Mouse (Mus musculus): ENCODE results near the gene Olfr1043. TPM values are rescaled to one million over a fixed set of nuclear protein-coding genes. Genes with fewer than 3 reads are reported as not detected.

Olfr1043 gene
- total RNA-seq (2015): not detected in 2 replicates
- total RNA-seq (2017): not detected in 2 replicates

DNA sequence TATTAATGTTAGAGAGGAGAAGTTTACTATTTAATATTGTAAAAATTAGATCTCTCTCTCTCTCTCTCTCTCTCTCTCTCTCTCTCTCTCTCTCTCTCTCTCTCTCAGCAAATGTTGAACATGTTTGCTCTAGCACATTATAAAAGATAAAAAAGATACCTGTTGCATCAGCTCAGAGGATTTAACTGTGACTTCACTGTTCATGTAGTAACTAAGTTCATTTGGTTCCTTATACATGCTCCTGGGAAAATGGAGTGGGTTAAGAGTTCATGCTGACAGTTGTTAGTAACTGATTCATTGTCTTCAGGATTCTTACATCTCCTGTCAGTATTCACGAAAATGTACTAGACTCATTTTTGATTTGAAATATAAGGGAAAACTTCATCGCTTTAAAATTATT is at the start of gene Olfr1043:
Gene Olfr1043, minus strand, starts transcription at position 101 of the 400 bp plus-strand sequence.
- ATAC-seq (replicated peaks; ENCODE audit: poor library complexity): no peak

- no peak for ATAC-seq (replicated peaks; ENCODE audit: poor library complexity)
These were observed 35.6 kb upstream of the Olfr1043 start, which contains the start of gene Olfr1045 for GRCm38 (mm10) chr2:86202909-86203308. TSS of gene Olfr1045 (minus strand) at chr2:86203009.

GRCm38 (mm10) chr2:86195863-86196262 is 28.5 kb upstream of the Olfr1043 start:
- no peak; the same call in 1 of the 2 replicates for ATAC-seq (replicated peaks; ENCODE audit: poor library complexity)

GRCm38 (mm10) chr2:86185583-86185982 is 18.3 kb upstream of the Olfr1043 start, which contains the start of gene Olfr52:
TSS of gene Olfr52 (minus strand) at chr2:86185683.
- no peak for ATAC-seq (replicated peaks; ENCODE audit: poor library complexity)

DNA sequence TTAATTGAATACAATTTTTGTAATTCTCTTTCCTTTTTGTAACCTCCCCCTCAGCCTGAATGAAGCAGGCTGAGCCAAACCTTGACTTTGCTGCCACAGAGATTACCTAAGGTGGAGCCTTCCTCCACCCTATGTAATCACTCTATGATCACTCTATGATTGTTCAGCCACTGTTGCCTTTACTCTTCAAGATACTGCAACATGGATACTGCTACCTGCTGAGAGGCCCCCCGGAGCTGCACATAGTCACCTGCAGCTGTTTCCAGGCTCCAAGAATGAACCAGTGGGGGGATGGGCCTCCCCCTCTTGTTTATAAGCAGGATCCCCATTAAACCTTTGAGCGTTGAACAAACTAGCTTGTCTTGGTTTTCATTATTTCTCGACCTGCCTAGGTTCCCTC is 12.6 kb upstream of the Olfr1043 start:
- ATAC-seq (replicated peaks; ENCODE audit: poor library complexity): no peak

GRCm38 (mm10) chr2:86177720-86178119 is 10.4 kb upstream of the Olfr1043 start, which contains the start of gene Olfr1044:
TSS of gene Olfr1044 (minus strand) at chr2:86177820.
- no peak for ATAC-seq (replicated peaks; ENCODE audit: poor library complexity)

DNA sequence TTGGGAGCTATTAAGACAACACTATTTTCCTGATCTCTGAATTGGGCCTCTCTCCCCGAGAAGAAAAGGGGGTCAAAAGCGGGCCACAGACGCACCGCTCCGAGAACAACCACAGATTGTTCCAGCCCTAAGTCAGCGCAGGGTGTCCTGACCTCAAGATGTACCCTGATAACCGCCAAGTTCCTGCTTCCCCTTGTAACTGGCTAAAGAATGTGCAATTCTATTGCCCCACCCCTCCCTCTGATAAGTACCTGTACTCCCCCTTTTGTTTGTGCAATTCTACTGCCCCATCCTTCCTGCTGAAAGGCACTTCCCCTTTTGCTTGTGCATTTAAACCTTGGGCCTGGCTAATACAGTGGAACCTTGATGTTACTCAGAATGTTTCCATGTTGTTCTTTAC is 8.1 kb upstream of the Olfr1043 start:
- peak; percentile 86 for ATAC-seq (replicated peaks; ENCODE audit: poor library complexity)

GRCm38 (mm10) chr2:86161738-86162137 is 5.6 kb downstream of the Olfr1043 start, which contains the start of gene Olfr1042:
TSS of gene Olfr1042 (minus strand) at chr2:86161838.
- ATAC-seq (replicated peaks; ENCODE audit: poor library complexity): no peak

DNA sequence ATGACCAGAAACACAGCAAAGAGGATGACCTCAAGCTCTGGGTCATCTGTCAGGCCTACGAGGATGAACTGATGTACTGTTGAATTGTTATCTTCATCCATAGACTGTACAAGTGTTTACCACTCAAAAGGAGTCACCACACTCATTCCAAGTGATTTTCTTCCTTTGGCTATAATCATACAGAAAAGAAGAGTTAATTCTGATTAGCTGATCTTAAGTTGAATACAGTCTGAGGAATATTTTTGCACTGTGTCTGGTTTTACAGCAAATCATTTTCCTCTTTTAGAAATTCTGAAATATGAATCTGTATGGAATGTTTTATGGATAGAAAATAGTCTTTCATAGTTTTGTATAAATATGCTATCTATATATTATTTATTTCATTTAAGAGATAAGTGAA is 20.7 kb downstream of the Olfr1043 start, which contains the start of gene Olfr1040:
Gene Olfr1040, minus strand, starts transcription at position 101 of the 400 bp plus-strand sequence.
- no peak for ATAC-seq (replicated peaks; ENCODE audit: poor library complexity)

DNA sequence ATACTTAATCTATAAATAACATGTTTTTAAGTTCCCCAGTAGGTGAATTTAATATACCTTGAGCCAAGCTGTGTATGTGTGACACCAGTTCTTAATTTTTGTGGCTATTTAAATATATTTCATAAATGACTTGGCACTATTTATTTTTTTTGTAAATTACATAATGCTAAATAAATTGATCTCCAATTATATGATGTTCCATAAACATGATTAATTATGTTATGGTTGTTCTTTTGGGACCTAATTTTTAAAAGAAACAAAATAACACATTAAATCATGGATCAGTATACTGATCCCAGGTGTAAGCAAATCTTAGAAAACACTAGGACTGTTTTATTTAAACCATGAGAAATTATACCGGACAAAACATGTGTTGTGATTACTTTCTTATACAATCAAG is 31.5 kb downstream of the Olfr1043 start, which contains the start of gene Olfr1039:
Gene Olfr1039, minus strand, starts transcription at position 101 of the 400 bp plus-strand sequence.
- ATAC-seq (replicated peaks; ENCODE audit: poor library complexity): no peak

Other genes starting within 250 kb of the Olfr1043 start
- not detected in 2 replicates for gene Olfr1026, start 246.0 kb downstream of the Olfr1043 start, total RNA-seq (2015)
- gene Olfr1026, start 246.0 kb downstream of the Olfr1043 start, total RNA-seq (2017): not detected in 2 replicates
- not detected in 2 replicates for gene Olfr1028, start 217.1 kb downstream of the Olfr1043 start, total RNA-seq (2015)
- not detected in 2 replicates for gene Olfr1028, start 217.1 kb downstream of the Olfr1043 start, total RNA-seq (2017)
- not detected in 2 replicates for gene Olfr1029, start 193.6 kb downstream of the Olfr1043 start, total RNA-seq (2015)
- gene Olfr1029, start 193.6 kb downstream of the Olfr1043 start, total RNA-seq (2017): not detected in 2 replicates
- not detected in 2 replicates for gene Olfr1030, start 188.2 kb downstream of the Olfr1043 start, total RNA-seq (2015)
- not detected in 2 replicates for gene Olfr1030, start 188.2 kb downstream of the Olfr1043 start, total RNA-seq (2017)
- gene Olfr1031, start 177.2 kb downstream of the Olfr1043 start, total RNA-seq (2015): not detected in 2 replicates
- not detected in 2 replicates for gene Olfr1031, start 177.2 kb downstream of the Olfr1043 start, total RNA-seq (2017)
- not detected in 2 replicates for gene Olfr1032, start 162.0 kb downstream of the Olfr1043 start, total RNA-seq (2015)
- not detected in 2 replicates for gene Olfr1032, start 162.0 kb downstream of the Olfr1043 start, total RNA-seq (2017)
- 0.10 and 0.24 TPM in 2 replicates for gene Olfr1033, start 146.9 kb downstream of the Olfr1043 start, total RNA-seq (2015)
- gene Olfr1033, start 146.9 kb downstream of the Olfr1043 start, total RNA-seq (2017): 0.14 TPM in 1 of 2 replicates, not detected in the other
- gene Olfr1034, start 121.7 kb downstream of the Olfr1043 start, total RNA-seq (2015): not detected in 2 replicates
- gene Olfr1034, start 121.7 kb downstream of the Olfr1043 start, total RNA-seq (2017): not detected in 2 replicates
- not detected in 2 replicates for gene Olfr1036, start 93.5 kb downstream of the Olfr1043 start, total RNA-seq (2015)
- not detected in 2 replicates for gene Olfr1036, start 93.5 kb downstream of the Olfr1043 start, total RNA-seq (2017)
- gene Olfr1037, start 80.1 kb downstream of the Olfr1043 start, total RNA-seq (2015): not detected in 2 replicates
- gene Olfr1037, start 80.1 kb downstream of the Olfr1043 start, total RNA-seq (2017): not detected in 2 replicates
- gene Olfr1039, start 31.6 kb downstream of the Olfr1043 start, total RNA-seq (2015): not detected in 2 replicates
- not detected in 2 replicates for gene Olfr1039, start 31.6 kb downstream of the Olfr1043 start, total RNA-seq (2017)
- not detected in 2 replicates for gene Olfr1040, start 20.8 kb downstream of the Olfr1043 start, total RNA-seq (2015)
- not detected in 2 replicates for gene Olfr1040, start 20.8 kb downstream of the Olfr1043 start, total RNA-seq (2017)
- gene Olfr1042, start 5.7 kb downstream of the Olfr1043 start, total RNA-seq (2015): not detected in 2 replicates
- not detected in 2 replicates for gene Olfr1042, start 5.7 kb downstream of the Olfr1043 start, total RNA-seq (2017)
- gene Olfr1044, start 10.3 kb upstream of the Olfr1043 start, total RNA-seq (2015): not detected in 2 replicates
- not detected in 2 replicates for gene Olfr1044, start 10.3 kb upstream of the Olfr1043 start, total RNA-seq (2017)
- gene Olfr52, start 18.2 kb upstream of the Olfr1043 start, total RNA-seq (2015): not detected in 2 replicates
- gene Olfr52, start 18.2 kb upstream of the Olfr1043 start, total RNA-seq (2017): not detected in 2 replicates
- not detected in 2 replicates for gene Olfr1045, start 35.5 kb upstream of the Olfr1043 start, total RNA-seq (2015)
- gene Olfr1045, start 35.5 kb upstream of the Olfr1043 start, total RNA-seq (2017): not detected in 2 replicates
- gene Olfr1046, start 51.8 kb upstream of the Olfr1043 start, total RNA-seq (2015): not detected in 2 replicates
- not detected in 2 replicates for gene Olfr1046, start 51.8 kb upstream of the Olfr1043 start, total RNA-seq (2017)
- not detected in 2 replicates for gene Olfr1047, start 63.9 kb upstream of the Olfr1043 start, total RNA-seq (2015)
- gene Olfr1047, start 63.9 kb upstream of the Olfr1043 start, total RNA-seq (2017): not detected in 2 replicates
- gene Olfr1048, start 72.8 kb upstream of the Olfr1043 start, total RNA-seq (2015): not detected in 2 replicates
- not detected in 2 replicates for gene Olfr1048, start 72.8 kb upstream of the Olfr1043 start, total RNA-seq (2017)
- not detected in 2 replicates for gene Olfr1049, start 90.8 kb upstream of the Olfr1043 start, total RNA-seq (2015)
- gene Olfr1049, start 90.8 kb upstream of the Olfr1043 start, total RNA-seq (2017): not detected in 2 replicates
- not detected in 2 replicates for gene Olfr1051, start 111.6 kb upstream of the Olfr1043 start, total RNA-seq (2015)
- not detected in 2 replicates for gene Olfr1051, start 111.6 kb upstream of the Olfr1043 start, total RNA-seq (2017)
- gene Olfr1052, start 124.9 kb upstream of the Olfr1043 start, total RNA-seq (2015): not detected in 2 replicates
- gene Olfr1052, start 124.9 kb upstream of the Olfr1043 start, total RNA-seq (2017): not detected in 2 replicates
- not detected in 2 replicates for gene Olfr1053, start 147.8 kb upstream of the Olfr1043 start, total RNA-seq (2015)
- not detected in 2 replicates for gene Olfr1053, start 147.8 kb upstream of the Olfr1043 start, total RNA-seq (2017)
- not detected in 2 replicates for gene Olfr1054, start 167.9 kb upstream of the Olfr1043 start, total RNA-seq (2015)
- gene Olfr1054, start 167.9 kb upstream of the Olfr1043 start, total RNA-seq (2017): not detected in 2 replicates
- gene Olfr1055, start 182.8 kb upstream of the Olfr1043 start, total RNA-seq (2015): not detected in 2 replicates
- gene Olfr1055, start 182.8 kb upstream of the Olfr1043 start, total RNA-seq (2017): not detected in 2 replicates
- gene Olfr1056, start 194.9 kb upstream of the Olfr1043 start, total RNA-seq (2015): not detected in 2 replicates
- not detected in 2 replicates for gene Olfr1056, start 194.9 kb upstream of the Olfr1043 start, total RNA-seq (2017)
- gene Olfr1057, start 210.9 kb upstream of the Olfr1043 start, total RNA-seq (2015): not detected in 2 replicates
- gene Olfr1057, start 210.9 kb upstream of the Olfr1043 start, total RNA-seq (2017): not detected in 2 replicates
- gene Olfr1058, start 221.0 kb upstream of the Olfr1043 start, total RNA-seq (2015): not detected in 2 replicates
- not detected in 2 replicates for gene Olfr1058, start 221.0 kb upstream of the Olfr1043 start, total RNA-seq (2017)
- gene Olfr1061, start 246.5 kb upstream of the Olfr1043 start, total RNA-seq (2015): not detected in 2 replicates
- gene Olfr1061, start 246.5 kb upstream of the Olfr1043 start, total RNA-seq (2017): not detected in 2 replicates